Mouse (Mus musculus): ENCODE measurements around the gene Slc39a3. TPM values are rescaled to one million over a fixed set of nuclear protein-coding genes. Genes with fewer than 3 reads are reported as not detected.
"Not testable (repeated sequence)": the region's sequence is repeated elsewhere in the genome, so short reads cannot be mapped to it uniquely, and the experiment has no call there.

Gene Slc39a3
- total RNA-seq, 4 experiments from 2014 or later, result 12.1 to 14.1 (median 12.7) TPM

DNA sequence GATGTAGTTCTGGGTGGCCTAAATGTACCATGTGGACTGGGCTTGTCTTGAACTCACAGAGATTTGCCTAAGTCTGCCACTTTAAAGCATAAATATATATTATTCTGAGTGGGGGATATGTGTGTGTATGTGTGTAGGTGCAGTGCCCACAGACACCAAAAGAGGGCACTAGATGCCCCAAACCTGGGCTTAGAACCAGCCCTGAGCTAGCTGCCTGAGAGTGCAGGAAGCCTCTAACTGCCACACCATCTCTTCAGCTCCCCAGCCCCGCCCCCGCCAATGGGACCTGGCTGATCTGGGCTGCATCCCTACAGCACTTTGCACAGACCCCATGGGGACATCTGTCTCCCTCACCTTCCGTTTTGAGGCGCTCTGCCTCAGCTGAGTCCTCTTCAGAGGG is 13.4 kb upstream of the Slc39a3 start:
- DNase-seq (ENCODE audit: low spot score), result no peak

DNA sequence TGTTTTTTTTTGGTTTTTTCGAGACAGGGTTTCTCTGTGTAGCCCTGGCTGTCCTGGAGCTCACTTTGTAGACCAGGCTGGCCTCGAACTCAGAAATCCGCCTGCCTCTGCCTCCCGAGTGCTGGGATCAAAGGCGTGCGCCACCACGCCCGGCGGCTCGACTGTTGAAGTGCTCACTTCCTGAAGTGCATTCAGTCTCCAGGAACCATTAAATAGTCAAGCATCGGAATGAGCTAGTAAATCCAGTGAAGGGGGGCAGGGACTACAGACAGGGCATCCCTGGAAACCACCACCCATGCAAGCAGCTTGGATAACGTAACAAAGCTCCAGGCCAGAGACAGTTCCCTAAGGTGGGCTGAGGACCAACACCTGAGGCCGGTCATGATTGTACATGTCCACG is 8.0 kb upstream of the Slc39a3 start:
- not testable (repeated sequence) for DNase-seq (ENCODE audit: low spot score)

DNA sequence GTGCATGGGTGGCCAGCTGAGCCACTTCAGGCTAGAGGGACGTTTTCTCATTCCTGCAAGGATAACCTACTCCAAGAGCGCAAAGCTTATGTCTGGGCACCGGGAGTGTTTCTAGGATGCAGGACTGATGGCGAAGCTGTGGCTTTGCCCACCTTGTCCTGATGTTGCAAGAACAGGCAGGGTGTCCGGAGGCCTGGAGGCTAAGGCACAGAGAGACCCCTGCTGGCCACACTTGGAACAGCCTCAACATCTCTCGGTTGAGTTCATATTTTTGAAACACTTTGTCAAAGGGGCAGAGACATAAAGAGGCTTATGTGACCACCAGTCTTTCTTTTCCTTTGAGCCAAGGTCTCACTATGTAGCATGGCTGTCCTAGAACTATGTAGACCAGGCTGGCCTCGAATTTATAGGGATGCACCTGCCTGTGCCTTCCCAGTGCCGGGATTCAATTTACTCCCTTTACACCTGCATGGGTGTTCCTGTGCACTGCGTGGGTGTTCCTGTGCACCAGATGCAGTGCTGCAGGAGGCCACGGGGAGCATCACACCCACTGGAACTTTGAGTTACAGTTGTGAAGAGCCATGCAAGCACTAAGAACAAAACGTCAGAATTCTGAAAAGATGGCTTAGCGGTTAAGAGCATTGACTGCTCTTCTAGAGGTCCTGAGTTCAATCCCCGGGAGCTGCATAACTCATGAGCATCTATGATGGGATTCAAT is 4.4 kb upstream of the Slc39a3 start:
- peak; percentile 49 for DNase-seq (ENCODE audit: low spot score)

DNA sequence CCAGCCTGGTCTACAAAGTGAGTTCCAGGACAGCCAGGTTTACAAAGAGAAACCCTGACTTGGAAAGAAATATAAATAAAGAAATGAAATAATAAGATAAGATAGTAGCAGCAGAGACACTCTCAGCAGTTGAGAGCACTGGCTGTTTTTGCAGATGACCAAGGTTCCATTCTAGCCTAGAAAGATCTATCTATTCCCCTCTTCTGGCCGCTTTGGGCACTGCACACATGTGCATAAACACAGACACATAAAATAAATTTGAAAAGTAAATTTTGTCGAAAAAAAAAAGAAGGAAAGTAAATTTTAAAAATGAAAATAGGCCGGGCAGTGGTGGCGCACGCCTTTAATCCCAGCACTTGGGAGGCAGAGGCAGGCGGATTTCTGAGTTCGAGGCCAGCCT is 975 bp downstream of the Slc39a3 start:
- no peak for DNase-seq (ENCODE audit: low spot score)

DNA sequence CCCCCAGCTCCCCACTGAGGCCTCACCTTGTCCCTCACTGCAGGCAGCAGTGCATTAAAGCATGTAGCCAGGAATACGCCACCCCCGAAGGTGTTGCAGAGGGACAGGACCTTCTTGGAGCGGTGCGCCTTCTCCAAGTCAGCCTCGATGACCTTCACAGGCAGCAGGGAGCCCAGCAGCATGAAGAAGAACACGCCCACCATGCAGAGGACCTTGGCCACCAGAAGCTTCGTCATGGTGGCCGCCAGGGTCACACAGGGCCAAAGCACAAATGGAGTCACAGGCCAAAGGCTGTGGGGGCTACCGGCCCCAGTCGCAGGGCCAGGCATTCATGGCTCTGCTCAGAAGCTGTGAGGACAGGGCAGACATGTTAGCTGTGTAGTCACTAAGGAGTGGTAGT is 3.6 kb downstream of the Slc39a3 start:
- no peak for DNase-seq (ENCODE audit: low spot score)

DNA sequence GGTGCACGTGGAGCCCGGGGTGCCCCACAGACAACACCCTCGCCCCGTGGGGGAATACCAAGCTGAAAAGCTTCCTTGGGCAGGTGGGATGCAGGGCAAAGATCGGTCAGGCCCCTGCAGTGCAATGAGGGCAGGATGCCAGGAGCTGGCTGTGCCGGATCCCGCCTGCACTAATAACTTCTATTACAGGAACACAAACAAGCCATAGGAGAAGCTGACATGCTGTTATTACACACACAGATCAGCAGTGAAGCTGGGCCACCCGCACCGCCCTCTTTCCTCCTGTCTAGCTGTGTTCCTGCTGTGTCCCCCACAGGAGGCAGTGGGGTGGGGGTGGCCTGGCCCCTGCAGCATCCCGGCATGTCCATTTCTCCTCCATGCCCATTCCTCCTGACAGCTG is 8.2 kb downstream of the Slc39a3 start:
- no peak for DNase-seq (ENCODE audit: low spot score)

DNA sequence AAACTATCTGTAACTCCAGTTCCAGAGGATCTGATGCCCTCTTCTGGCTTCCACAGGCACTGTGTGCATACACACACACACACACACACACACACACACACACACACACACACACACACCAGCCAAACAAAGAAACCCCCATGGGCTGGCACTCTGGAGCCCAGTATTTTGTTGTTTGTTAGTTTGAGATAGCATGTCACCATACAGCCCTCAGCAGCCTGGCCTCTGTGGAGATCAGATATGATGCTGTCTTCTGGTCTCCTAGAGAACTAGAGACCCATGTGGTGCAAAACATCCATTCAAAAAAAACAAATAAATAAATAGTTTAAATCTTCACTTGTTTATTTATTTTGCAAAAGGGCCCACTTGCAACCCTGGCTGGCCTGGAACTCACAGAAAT is 9.0 kb downstream of the Slc39a3 start:
- no peak for DNase-seq (ENCODE audit: low spot score)

DNA sequence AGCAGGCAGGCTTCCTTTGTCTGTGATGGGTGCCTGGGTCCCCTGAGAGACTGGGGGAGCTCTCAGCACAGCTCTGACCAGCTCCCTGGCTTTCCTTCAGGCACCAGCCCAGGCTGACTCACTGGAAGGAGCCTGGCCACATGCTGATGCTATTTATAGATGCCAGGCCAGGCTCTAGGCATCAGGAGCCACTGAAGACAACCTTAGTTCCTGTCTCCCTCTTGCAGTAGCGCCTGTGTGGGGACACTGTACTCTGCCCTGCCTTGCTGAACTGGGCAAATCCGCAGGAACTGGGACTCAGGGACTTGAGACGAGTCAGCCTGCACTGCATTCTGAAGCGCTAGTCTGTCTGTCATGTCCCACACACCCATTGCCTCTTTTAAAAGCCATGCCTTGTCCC is 9.9 kb downstream of the Slc39a3 start:
- peak; percentile 22 for DNase-seq (ENCODE audit: low spot score)

DNA sequence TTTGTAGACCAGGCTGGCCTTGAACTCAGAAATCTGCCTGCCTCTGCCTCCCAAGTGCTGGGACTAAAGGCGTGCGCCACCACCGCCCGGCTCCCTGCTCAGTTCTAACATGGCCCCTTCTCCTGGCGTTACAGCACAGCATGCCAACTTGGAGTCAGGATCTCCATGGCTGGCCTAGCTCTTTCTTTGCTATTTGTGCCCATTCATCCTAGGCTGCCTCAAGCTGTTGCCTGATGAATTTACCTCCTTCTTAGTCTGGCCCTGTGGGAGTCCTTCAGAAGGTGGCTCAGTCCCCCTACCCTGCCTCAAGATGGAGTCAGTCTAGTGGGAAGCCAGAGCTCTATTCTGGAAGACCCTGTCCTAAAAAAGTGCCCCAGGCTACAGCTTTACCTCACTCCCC is 10.4 kb downstream of the Slc39a3 start:
- no peak for DNase-seq (ENCODE audit: low spot score)

DNA sequence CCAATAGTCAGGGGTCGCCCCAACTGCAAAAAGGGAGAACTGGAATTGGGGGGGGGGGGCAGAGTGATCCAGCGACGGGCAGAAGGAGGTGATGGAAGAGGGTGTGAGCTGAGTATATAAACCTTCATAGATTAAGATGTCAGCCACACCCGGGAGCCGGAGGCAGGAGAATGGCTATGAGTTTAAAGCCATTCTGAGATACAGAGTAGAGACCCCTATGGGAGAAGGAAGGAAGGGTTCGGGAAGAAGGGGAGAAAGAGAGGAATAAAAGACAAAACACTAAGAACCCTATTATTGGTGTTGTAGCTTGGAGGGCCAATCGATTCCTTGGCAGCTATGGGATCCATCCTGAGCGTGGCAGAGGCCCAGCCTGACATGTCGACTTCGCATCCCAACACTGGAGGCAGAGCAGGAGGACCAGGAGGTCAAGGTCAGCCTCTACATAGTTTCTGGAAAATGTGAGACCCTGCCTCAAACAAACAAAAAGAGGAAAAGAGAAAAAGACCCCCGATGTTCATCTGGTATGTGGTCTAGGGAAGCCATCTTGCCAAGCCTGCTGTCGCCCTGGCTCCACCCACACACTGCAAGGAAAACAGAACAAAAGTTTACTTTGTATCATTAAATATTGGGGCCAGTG is 11.5 kb downstream of the Slc39a3 start, which contains the start of gene Diras1:
Gene Diras1, minus strand, starts transcription at position 24 of the 637 bp plus-strand sequence.
- DNase-seq (ENCODE audit: low spot score), result no peak

DNA sequence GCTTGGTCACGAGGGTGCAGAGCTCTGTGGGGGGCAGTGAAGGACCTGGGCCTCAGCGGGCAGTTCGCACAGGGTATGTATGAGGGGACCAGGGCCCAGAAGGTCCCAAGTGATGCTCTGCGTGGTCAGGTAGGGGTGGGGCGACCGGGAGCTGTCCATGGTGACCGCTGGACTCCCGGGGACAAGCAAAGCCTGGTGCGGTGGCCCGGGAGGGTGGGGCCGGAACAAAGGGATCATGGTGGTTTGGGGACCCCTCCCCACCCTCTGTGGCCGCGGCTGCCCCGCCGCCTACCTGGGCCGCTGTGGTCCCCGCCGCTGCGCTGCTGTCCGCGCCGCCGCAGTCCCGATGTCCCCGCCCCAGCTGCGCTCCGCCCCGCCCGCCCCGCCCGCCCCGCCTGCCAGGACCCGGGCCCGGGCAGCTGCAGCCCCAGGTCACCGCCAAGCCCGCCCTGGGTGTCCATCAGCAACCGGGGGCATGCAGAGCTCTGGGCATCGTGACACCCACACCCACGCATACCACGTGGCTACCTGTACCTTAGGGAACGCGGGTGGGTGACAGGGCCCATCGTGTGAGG is 12.1 kb downstream of the Slc39a3 start:
- no peak for DNase-seq (ENCODE audit: low spot score)

DNA sequence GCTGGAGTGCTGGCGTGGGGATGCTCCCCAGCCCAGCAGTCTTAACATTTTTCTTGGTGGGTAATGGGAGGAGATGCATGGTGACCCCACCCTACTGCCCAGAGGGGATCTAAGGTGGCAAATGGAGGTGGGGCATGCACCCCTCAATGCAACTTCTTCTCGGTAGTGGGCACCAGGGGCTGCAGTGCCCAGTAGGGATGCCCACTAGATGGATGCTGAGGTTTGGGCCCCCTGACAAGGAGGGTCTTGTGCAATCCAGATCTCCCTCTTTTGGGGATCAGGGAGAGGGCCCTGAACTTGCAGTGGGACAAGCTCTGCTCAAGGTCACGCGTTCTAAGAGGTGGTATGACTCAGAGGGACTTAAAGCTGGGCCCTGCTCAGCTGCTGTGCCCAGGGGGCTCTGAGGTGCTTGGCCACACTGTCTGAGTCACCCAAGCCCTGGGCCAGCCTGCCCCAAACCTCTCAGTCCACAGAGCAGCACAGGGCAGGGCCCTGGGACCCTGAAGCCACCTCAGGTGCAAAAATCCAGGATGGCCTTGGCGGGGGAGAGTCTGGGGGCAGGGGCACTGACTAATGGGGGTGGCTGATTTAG is 12.8 kb downstream of the Slc39a3 start:
- no peak for DNase-seq (ENCODE audit: low spot score)

DNA sequence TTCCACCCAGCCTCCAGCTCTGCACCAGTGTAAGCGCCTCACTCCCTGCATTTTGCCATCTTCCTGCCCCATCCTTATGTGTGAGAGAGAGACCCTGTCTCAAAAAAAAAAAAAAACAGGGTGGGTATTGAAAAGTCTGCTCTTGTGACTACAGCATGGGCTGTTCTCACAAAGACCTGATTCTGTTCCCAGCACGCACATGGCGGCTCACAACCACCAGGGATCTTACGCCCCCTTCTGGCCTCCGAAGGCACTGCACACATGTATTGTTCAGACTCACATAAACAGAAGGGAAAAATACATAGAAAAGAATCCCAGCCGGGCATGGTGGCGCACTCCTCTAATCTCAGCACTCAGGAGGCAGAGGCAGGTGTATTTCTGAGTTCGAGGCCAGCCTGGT is 14.5 kb downstream of the Slc39a3 start:
- no peak for DNase-seq (ENCODE audit: low spot score)

DNA sequence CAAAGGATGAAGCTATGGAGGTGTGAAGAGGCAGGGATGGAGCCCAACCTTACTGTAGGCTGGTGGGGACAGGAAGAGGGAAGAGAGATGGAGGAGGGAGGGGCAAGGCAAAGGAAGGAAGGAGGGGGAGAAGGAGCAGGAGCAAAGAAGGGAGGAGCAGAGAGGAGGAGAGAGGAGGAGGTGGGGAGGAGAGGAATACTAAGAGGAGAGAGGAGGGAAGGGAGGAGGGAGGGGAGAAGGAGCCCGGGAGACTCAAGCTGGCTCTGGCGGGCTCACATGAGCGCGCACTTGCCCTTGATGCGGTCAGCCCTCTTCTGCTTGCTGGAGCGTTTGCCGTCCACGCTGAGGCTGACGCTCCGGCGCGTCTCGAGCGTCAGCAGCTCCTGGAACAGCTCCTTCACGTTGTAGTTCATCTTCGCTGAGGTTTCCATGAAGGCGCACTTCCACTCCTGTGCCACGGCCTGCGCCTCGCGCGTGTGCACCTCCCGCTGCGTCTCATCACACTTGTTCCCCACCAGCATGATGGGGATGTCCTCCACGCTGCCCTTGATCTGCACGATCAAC is 15.6 kb downstream of the Slc39a3 start:
- no peak for DNase-seq (ENCODE audit: low spot score)

DNA sequence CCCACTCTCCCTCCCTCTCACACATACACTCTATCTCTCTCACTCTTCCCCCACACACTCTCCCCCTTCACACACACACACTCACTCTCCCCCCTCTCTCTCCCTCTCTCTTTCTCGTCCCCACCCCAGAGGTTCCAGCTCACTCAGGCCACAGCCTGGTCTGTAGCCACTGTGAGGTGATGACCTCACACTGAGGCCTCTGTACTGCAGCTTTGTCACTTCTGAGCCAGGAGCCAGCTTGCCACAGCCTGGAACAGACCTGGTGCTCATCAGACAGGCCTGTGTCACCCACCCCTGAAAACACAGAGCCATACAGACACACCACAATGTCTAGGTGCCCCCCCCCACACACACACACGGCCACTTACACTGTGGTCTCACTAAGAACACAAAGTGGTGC is 17.0 kb downstream of the Slc39a3 start:
- DNase-seq (ENCODE audit: low spot score), result no peak

DNA sequence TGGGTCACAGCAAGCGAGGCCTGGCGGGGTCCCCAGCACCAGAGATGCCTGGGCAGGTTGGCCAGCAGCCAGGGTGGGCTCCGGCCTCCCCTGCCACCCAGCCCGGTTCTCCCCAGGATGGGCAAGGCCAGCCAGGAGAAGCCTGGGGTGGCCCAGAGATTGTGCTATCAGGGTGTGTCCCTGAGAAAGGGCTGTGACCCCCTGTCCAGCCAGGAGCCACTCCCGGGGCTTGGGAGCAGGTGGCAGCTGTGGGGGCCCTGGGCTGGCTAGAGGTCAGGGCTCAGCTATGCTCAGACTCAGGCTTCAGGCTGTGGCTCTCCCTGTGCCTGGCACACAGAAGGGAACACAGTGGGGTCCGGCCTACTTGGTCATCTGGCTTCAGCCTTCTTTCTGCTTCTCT is 17.5 kb downstream of the Slc39a3 start:
- no peak for DNase-seq (ENCODE audit: low spot score)

DNA sequence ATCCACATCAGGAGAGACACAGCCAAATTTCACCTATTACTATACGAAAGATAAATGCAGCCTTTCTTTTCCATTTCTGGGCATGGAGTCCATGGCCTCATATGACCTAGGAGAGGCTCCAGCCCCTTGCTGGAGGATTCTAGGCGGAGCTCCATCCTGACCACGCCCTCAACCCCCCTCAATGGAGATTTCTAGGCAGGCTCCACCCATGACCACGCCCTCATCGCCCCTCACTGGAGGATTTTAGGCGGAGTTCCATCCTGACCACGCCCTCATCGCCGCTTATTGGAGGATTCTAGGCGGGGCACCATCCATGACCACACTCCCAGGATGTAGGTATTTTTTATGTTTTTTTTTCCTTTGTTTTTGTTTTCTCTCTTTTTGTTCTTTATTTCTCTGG is 18.9 kb downstream of the Slc39a3 start:
- no peak for DNase-seq (ENCODE audit: low spot score)

DNA sequence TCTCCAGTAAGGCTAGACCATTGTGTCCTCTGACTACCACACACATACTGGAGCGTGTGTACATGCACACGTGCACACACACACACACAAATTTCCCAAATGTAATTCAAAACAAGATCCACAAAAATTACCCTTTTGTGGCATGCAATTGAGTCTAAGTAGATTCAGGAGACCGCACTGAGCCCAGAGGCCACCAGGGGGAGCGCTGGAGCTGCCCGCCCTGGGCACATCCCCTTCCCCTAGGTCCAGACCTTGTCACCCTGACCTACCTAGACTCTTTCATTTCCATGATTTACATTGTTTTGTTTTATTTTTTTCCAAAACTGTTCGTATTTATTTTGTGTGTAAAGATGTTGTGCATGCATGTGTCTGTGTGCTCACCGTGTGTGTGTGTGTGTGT is 20.6 kb downstream of the Slc39a3 start:
- DNase-seq (ENCODE audit: low spot score), result no peak

DNA sequence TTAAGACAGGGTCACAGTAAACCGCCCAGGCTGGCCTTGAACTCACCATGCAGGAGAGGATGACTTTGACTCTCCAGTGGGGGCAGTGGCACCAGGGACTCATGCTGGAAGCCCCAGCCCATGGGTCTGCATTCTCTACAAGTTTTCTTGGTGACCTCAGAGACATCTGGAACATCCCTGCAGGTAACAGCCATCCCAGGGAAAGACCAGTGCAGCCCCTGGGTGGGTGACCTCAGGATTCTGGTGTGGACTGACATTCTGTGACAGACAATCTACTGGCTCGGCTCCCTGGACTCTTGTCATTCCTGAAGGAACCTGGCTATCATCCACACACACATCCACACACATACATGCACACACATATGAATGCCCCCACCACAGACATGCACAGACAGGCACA is 21.6 kb downstream of the Slc39a3 start:
- DNase-seq (ENCODE audit: low spot score), result no peak

DNA sequence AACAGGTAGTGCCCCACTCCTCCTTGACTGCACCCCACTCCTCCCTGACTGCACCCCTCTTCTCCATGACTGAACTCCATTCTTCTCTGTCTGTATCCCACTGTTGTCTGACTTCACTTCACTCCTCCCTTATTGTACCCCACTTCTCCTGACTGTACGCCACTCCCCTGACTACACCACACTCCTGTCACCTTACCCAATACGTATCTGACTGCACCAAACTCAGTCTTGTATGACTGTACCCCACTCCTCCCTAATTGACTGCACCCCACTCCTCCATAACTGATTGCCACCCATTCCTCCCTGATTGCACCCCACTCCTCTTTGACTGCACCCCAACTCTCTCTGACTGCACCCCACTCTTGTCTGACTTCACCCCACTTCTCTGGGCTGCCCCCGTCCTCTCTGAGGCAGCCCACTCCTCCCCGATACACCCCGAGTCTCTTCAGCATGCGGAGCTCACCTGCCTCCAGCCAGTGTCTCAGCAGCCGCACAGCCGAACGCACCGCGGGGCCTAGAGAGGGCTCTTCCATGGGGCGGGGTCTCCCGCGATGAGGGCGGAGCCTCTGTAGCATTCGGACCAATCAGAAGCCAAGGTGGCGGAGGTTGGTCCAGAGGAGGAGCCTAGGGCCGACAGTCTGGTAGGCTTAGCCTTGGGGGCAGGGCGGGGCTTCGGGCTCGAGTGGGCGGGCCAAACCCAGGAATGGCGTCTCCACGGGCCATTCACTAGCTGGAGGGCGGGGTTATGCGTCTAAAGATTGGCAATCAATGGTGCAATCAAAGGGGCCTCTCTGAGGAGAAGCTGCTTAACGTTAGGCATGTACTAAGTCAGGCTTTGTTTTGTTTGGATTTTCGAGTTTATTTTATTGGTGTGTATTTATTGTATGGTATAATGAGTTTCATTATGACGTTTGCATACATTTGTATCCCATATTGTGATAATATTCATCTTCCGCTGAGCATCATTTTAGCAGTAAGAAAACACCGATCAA is 22.5 kb downstream of the Slc39a3 start, which contains the start of gene Gng7:
Gene Gng7, minus strand, starts transcription at position 553 of the 992 bp plus-strand sequence.
- peak; percentile 86 for DNase-seq (ENCODE audit: low spot score)

DNA sequence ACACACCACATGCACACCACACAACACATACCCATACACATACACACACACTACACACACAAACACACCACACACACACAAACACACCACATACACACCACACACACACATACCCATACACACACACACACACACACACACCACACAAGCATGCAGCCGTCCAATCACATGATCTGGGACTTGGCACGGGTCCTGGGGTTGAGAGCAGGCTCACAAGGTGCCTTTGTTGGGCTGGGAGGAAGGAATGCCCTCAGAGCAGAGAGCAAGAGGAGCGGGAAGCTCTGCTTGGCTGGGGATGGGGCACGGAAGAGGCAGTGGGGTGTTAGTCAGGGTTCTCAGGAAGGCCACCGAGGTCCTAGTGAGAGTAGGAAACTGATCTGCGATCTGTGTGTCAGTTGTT is 26.4 kb downstream of the Slc39a3 start:
- no peak for DNase-seq (ENCODE audit: low spot score)
